24 mouse cellular contexts compared by ENCODE assay signal in the genomic region with DNA sequence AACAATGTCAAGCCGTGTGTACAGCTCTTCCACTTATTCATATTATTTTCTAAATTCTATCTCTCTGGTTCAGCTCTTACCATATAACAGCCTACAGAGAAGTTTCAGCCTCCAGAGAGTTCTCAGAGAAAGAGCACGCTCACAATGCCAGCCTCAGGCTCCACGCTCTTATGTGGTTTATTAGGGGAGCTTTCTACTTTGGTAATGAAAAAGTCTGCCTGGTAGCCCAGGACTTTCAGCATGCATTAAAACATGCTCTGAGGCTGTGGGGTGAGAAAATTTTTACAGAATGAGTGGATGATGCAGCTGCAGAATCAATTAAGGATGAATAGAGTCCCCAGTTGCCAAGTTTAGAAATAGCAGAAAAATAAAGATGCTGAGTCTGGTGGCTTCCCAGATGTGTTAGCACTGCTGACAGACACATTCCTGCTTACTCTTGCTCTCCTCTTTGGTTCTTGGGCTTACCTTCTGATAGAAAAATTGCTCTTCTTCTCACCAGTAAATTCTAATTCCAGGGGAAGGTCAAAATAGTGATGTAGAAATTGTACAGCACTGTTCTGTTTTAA.
A peak's percentile ranks its signal among the peaks of the same experiment; 100 is the strongest.
DNase-seq lines count a peak whose midpoint lies in the region; ATAC-seq lines count a peak whose summit lies in the region.
"Had no signal": no experiment of that assay in that cellular context is flagged by ENCODE, and none has a peak within 500 bp of the region (broad histone marks: within the 10 kb centered on the region; RNA-seq: fewer than 3 reads in every experiment).

No protein-coding gene starts in this region.

- H3K9me3 ChIP-seq in forebrain, embryonic 13.5 days (replicated peaks), result no peaks in the 10 kb centered on the region
- H3K9me3 ChIP-seq in forebrain, embryonic 11.5 days (ENCODE audit: control insufficient read depth, low read length), result no peaks in the 10 kb centered on the region
- H3K9me3 ChIP-seq in midbrain, embryonic 13.5 days, result no peaks in the 10 kb centered on the region
- H3K9me3 ChIP-seq in midbrain, embryonic 11.5 days (ENCODE audit: control insufficient read depth, low read length), result no peaks in the 10 kb centered on the region
- H3K9me3 ChIP-seq in forebrain, embryonic 16.5 days (ENCODE audit: control insufficient read depth, low read length), result no peaks in the 10 kb centered on the region
- H3K9me3 ChIP-seq in kidney, embryonic 14.5 days (ENCODE audit: control insufficient read depth, low read length), result no peaks in the 10 kb centered on the region
- H3K9me3 ChIP-seq: liver, embryonic 15.5 days had no signal

- DNase-seq in forebrain, embryonic 11.5 days (ENCODE audit: low spot score), result no peak
- DNase-seq in midbrain, embryonic 11.5 days (ENCODE audit: low spot score, missing footprints), result no peak
- no peak for DNase-seq in thymus, postnatal 25 days
- DNase-seq: adrenal gland, adult 2 months; adrenal gland, postnatal 36 days; cerebellum, adult 8-10 months; cerebellum, postnatal 25 days; gastrocnemius, postnatal 14 days; heart, postnatal 14 days; kidney, adult 18-20 months; kidney, postnatal 36 days; lung, embryonic 14.5 days; lung, postnatal 14 days; right cerebral cortex, adult 18-20 months; spleen, adult 18-20 months; thymus, postnatal 14 days had no signal

- WGBS in forebrain, embryonic 13.5 days, result 73% methylated on average over 3 of the region's 3 CpGs
- 86% methylated on average over 3 of the region's 3 CpGs for WGBS in forebrain, embryonic 11.5 days
- 82% methylated on average over 3 of the region's 3 CpGs for WGBS in midbrain, embryonic 13.5 days
- WGBS in midbrain, embryonic 11.5 days, result 81% methylated on average over 3 of the region's 3 CpGs
- 62% methylated on average over 3 of the region's 3 CpGs for WGBS in forebrain, embryonic 16.5 days
- 89% methylated on average over 3 of the region's 3 CpGs for WGBS in kidney, embryonic 14.5 days

- no peaks in the 10 kb centered on the region for H3K27me3 ChIP-seq in forebrain, embryonic 13.5 days
- H3K27me3 ChIP-seq in forebrain, embryonic 11.5 days (ENCODE audit: control insufficient read depth, insufficient read depth, low read length), result no peaks in the 10 kb centered on the region
- no peaks in the 10 kb centered on the region for H3K27me3 ChIP-seq in midbrain, embryonic 13.5 days
- no peaks in the 10 kb centered on the region for H3K27me3 ChIP-seq in midbrain, embryonic 11.5 days (ENCODE audit: control insufficient read depth, insufficient read depth, low read length)
- H3K27me3 ChIP-seq in forebrain, embryonic 16.5 days (replicated peaks; ENCODE audit: control insufficient read depth, insufficient read depth, low read length), result no peaks in the 10 kb centered on the region
- H3K27me3 ChIP-seq in kidney, embryonic 14.5 days (ENCODE audit: control insufficient read depth, insufficient read depth, low read length), result no peaks in the 10 kb centered on the region
- H3K27me3 ChIP-seq: liver, embryonic 15.5 days had no signal

- no peak overlapping the region for H3K27ac ChIP-seq in forebrain, embryonic 13.5 days
- no peak overlapping the region for H3K27ac ChIP-seq in forebrain, embryonic 11.5 days (ENCODE audit: low read depth, low read length)
- H3K27ac ChIP-seq in midbrain, embryonic 13.5 days, result no peak overlapping the region
- H3K27ac ChIP-seq in midbrain, embryonic 11.5 days (ENCODE audit: low read depth, low read length), result no peak overlapping the region
- H3K27ac ChIP-seq in forebrain, embryonic 16.5 days (ENCODE audit: low read length), result no peak overlapping the region
- H3K27ac ChIP-seq in kidney, embryonic 14.5 days (ENCODE audit: low read depth, low read length), result no peak overlapping the region
- H3K27ac ChIP-seq: layer of hippocampus, adult 2 months; liver, embryonic 15.5 days had no signal

- no peak overlapping the region for H3K4me2 ChIP-seq in forebrain, embryonic 13.5 days
- H3K4me2 ChIP-seq in forebrain, embryonic 11.5 days (ENCODE audit: low read depth, low read length, severe bottlenecking), result no peak overlapping the region
- no peak overlapping the region for H3K4me2 ChIP-seq in midbrain, embryonic 13.5 days (replicated peaks)
- H3K4me2 ChIP-seq in midbrain, embryonic 11.5 days, result no peak overlapping the region
- no peak overlapping the region for H3K4me2 ChIP-seq in forebrain, embryonic 16.5 days (ENCODE audit: low read length)
- no peak overlapping the region for H3K4me2 ChIP-seq in kidney, embryonic 14.5 days (replicated peaks; ENCODE audit: low read depth, low read length)
- H3K4me2 ChIP-seq: liver, embryonic 15.5 days; lung, embryonic 14.5 days had no signal

- H3K9ac ChIP-seq in forebrain, embryonic 13.5 days, result no peak overlapping the region
- no peak overlapping the region for H3K9ac ChIP-seq in forebrain, embryonic 11.5 days (ENCODE audit: low read length)
- no peak overlapping the region for H3K9ac ChIP-seq in midbrain, embryonic 13.5 days (replicated peaks)
- no peak overlapping the region for H3K9ac ChIP-seq in midbrain, embryonic 11.5 days (ENCODE audit: low read length)
- no peak overlapping the region for H3K9ac ChIP-seq in forebrain, embryonic 16.5 days (replicated peaks; ENCODE audit: low read depth, low read length)
- H3K9ac ChIP-seq in kidney, embryonic 14.5 days (ENCODE audit: low read depth, low read length), result no peak overlapping the region
- H3K9ac ChIP-seq: liver, embryonic 15.5 days; lung, embryonic 14.5 days had no signal

- no peaks in the 10 kb centered on the region for H3K36me3 ChIP-seq in forebrain, embryonic 13.5 days (ENCODE audit: poor library complexity, severe bottlenecking)
- H3K36me3 ChIP-seq in forebrain, embryonic 11.5 days (ENCODE audit: control insufficient read depth, insufficient read depth, low read length), result no peaks in the 10 kb centered on the region
- no peaks in the 10 kb centered on the region for H3K36me3 ChIP-seq in midbrain, embryonic 13.5 days
- no peaks in the 10 kb centered on the region for H3K36me3 ChIP-seq in midbrain, embryonic 11.5 days (ENCODE audit: control insufficient read depth, insufficient read depth, low read length)
- H3K36me3 ChIP-seq in forebrain, embryonic 16.5 days (ENCODE audit: control insufficient read depth, insufficient read depth), result no peaks in the 10 kb centered on the region
- H3K36me3 ChIP-seq in kidney, embryonic 14.5 days (ENCODE audit: control insufficient read depth, insufficient read depth, low read length), result no peaks in the 10 kb centered on the region
- H3K36me3 ChIP-seq: liver, embryonic 15.5 days had no signal

- 0 out of 2 replicates have a peak, but pooled peaks cover 4% of the 10 kb centered on the region for H3K4me1 ChIP-seq in forebrain, embryonic 13.5 days
- H3K4me1 ChIP-seq in forebrain, embryonic 11.5 days (replicated peaks; ENCODE audit: control insufficient read depth, insufficient read depth, low read length), result no peaks in the 10 kb centered on the region
- H3K4me1 ChIP-seq in midbrain, embryonic 13.5 days (replicated peaks), result no peaks in the 10 kb centered on the region
- H3K4me1 ChIP-seq in midbrain, embryonic 11.5 days (ENCODE audit: control insufficient read depth, insufficient read depth, low read length), result no peaks in the 10 kb centered on the region
- no peaks in the 10 kb centered on the region for H3K4me1 ChIP-seq in forebrain, embryonic 16.5 days (replicated peaks; ENCODE audit: control insufficient read depth, insufficient read depth, low read length)
- no peaks in the 10 kb centered on the region for H3K4me1 ChIP-seq in kidney, embryonic 14.5 days (ENCODE audit: control insufficient read depth, insufficient read depth, low read length)
- H3K4me1 ChIP-seq: liver, embryonic 15.5 days had no signal

- H3K4me3 ChIP-seq in forebrain, embryonic 13.5 days, result no peak overlapping the region
- no peak overlapping the region for H3K4me3 ChIP-seq in forebrain, embryonic 11.5 days (ENCODE audit: low read depth, low read length)
- H3K4me3 ChIP-seq in midbrain, embryonic 13.5 days (replicated peaks), result no peak overlapping the region
- no peak overlapping the region for H3K4me3 ChIP-seq in midbrain, embryonic 11.5 days (ENCODE audit: low read depth, low read length)
- no peak overlapping the region for H3K4me3 ChIP-seq in forebrain, embryonic 16.5 days (replicated peaks; ENCODE audit: low read length)
- no peak overlapping the region for H3K4me3 ChIP-seq in kidney, embryonic 14.5 days (ENCODE audit: low read length)
- H3K4me3 ChIP-seq: layer of hippocampus, adult 2 months; liver, embryonic 15.5 days had no signal

- ATAC-seq in forebrain, embryonic 13.5 days, result peak; percentile 51; the same call in 1 of the 2 replicates
- ATAC-seq in forebrain, embryonic 11.5 days (replicated peaks; ENCODE audit: low FRiP score), result no peak
- ATAC-seq in midbrain, embryonic 13.5 days, result 0 out of 2 replicates have a peak, but pooled peaks have one; percentile 11
- no peak for ATAC-seq in midbrain, embryonic 11.5 days (ENCODE audit: low FRiP score)
- peak; percentile 80 for ATAC-seq in forebrain, embryonic 16.5 days
- no peak for ATAC-seq in kidney, embryonic 14.5 days (ENCODE audit: low FRiP score, low TSS enrichment)
- ATAC-seq: activated CD4-positive, CD25-positive, alpha-beta regulatory T cell, adult 4 months; hindbrain, embryonic 16.5 days had no signal

Comparison
In these comparisons a context has a peak if more than half of its experiments do, and no peak if none do; other contexts are left out.
1. ATAC-seq: peak in forebrain, embryonic 13.5 days (single experiment), midbrain, embryonic 13.5 days (single experiment) and forebrain, embryonic 16.5 days (single experiment); none in forebrain, embryonic 11.5 days (single experiment), midbrain, embryonic 11.5 days (single experiment) and kidney, embryonic 14.5 days (single experiment).